Mouse (Mus musculus): ENCODE results near the gene Nyx. TPM values are rescaled to one million over a fixed set of nuclear protein-coding genes. Genes with fewer than 3 reads are reported as not detected.

Gene Nyx
- polyA plus RNA-seq, 1 experiment from 2014 or later = 0.06 TPM

DNA sequence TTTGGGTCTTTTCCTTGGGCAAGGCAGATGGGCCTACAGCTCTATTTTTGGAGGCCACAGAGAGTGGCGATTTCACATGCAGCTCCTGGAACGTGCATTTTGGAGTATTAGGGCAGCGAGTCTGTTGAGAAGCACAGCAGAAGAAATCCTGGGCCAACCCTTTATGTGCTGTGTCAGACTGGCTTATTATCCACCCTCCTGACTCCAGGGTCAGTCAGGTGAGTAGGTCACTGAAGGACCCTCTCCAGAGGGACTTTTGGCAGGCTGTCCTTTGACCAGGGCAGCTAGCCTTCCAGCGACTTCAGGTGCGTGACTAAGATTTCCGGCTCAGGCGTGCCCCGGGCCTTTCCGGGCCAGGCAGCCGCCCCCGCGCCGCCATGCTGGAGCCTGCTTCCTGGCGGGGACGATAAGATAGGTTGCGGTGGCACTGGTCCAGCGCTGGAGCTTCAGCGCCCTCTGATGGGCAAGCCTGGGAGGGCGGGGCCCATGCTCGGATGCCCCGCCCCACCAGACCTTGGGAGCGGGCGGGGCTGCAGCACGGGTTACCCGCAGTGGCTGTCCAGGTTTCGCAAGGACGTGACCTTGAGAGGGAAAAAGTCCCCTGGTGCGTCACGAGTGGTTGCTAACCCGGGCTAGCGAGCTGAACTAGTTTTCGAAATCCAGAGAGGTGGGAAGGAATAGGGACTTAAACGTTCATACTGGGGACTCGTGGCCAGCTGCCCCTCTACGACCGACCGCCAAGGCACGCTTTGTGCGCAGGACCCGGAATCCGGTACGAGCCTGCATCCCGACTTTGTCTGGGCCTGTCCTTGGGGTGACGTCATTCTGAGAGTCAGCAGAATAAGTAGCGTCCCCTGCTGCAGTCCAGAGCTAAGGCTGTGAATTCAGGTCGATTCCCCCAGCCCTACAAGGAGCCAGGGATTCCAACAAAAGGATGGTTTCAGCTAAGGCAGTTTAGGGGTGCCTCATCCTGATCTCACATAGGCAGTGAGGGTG lies 4.3 kb upstream of the Nyx start:
- Histone ChIP-seq H3K36me3 (ENCODE audit: insufficient read depth, low read length) (no peaks in the 10 kb centered on the region), H3K4me2 (replicated peaks; ENCODE audit: low read depth, low read length) (peak overlapping the region; percentile 36), H3K9me3 (ENCODE audit: low read length) (no peaks in the 10 kb centered on the region), H3K27ac (ENCODE audit: low read length) (peak overlapping the region; percentile 81), H3K9ac (replicated peaks; ENCODE audit: low read depth) (no peak overlapping the region), H3K4me3 (ENCODE audit: low read depth, low read length) (peak overlapping the region; percentile 27), H3K27me3 (replicated peaks; ENCODE audit: insufficient read depth, low read length) (no peaks in the 10 kb centered on the region), H3K4me1 (ENCODE audit: insufficient read depth, low read depth, low read length) (no peaks in the 10 kb centered on the region)
- TF ChIP-seq CTCF (IDR thresholded peaks at IDR 0.05) (peak; percentile 80), EP300 (IDR thresholded peaks at IDR 0.05) (peak; percentile 87)
- WGBS = 11% methylated on average over 36 of the region's 46 CpGs
- ATAC-seq (peak; percentile 91), DNase-seq (ENCODE audit: low spot score) (peak; percentile 92)

- DNase-seq (ENCODE audit: low spot score) = peak; percentile 89
- peak; percentile 95 for TF ChIP-seq EP300 (IDR thresholded peaks at IDR 0.05)
- no peak for TF ChIP-seq CTCF (IDR thresholded peaks at IDR 0.05)
- ATAC-seq = peak; percentile 62
- Histone ChIP-seq H3K4me1 (ENCODE audit: insufficient read depth, low read depth, low read length) (no peaks in the 10 kb centered on the region), H3K9me3 (ENCODE audit: low read length) (no peaks in the 10 kb centered on the region), H3K4me3 (ENCODE audit: low read depth, low read length) (no peak overlapping the region), H3K36me3 (ENCODE audit: insufficient read depth, low read length) (no peaks in the 10 kb centered on the region), H3K9ac (replicated peaks; ENCODE audit: low read depth) (no peak overlapping the region), H3K4me2 (replicated peaks; ENCODE audit: low read depth, low read length) (no peak overlapping the region), H3K27ac (ENCODE audit: low read length) (no peak overlapping the region), H3K27me3 (replicated peaks; ENCODE audit: insufficient read depth, low read length) (no peaks in the 10 kb centered on the region)
- WGBS = 59% methylated on average over 2 of the region's 2 CpGs
Observed at GRCm38 (mm10) chrX:13462982-13463517, 2.9 kb upstream of the Nyx start.

DNA sequence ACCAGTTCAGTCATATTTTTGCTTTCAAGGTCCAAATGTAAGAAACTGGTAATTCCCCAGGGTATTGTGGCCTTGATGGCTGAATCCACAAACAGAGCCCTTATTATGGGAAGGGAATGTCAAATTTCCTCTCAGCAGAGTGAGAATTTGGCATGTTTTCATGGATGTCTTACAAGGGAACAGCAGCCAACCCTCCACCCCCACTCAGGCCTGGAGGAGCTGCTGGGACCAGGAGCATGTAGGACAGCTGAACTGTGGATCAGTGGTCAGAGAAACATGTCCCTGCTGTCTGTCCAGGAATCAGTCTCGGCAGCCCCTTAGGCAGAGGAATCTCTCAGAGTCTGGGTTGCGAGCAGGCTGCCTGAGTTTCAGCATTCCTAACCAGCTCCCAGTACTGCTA lies 771 bp downstream of the Nyx start:
- 81% methylated on average over 2 of the region's 2 CpGs for WGBS

GRCm38 (mm10) chrX:13467121-13467571 lies 1.2 kb downstream of the Nyx start:
- DNase-seq (ENCODE audit: low spot score) (no peak), ATAC-seq (no peak)
- no peaks in the 10 kb centered on the region for H3K27me3 ChIP-seq (replicated peaks; ENCODE audit: insufficient read depth, low read length)
- H3K4me3 ChIP-seq (ENCODE audit: low read depth, low read length) = no peak overlapping the region
- H3K4me1 ChIP-seq (ENCODE audit: insufficient read depth, low read depth, low read length) = no peaks in the 10 kb centered on the region
- no peak overlapping the region for H3K9ac ChIP-seq (replicated peaks; ENCODE audit: low read depth)
- WGBS = 69% methylated on average over 6 of the region's 6 CpGs
- TF ChIP-seq CTCF (IDR thresholded peaks at IDR 0.05) = no peak
- TF ChIP-seq EP300 (IDR thresholded peaks at IDR 0.05) = no peak
- H3K9me3 ChIP-seq (ENCODE audit: low read length) = no peaks in the 10 kb centered on the region
- no peaks in the 10 kb centered on the region for H3K36me3 ChIP-seq (ENCODE audit: insufficient read depth, low read length)
- H3K27ac ChIP-seq (ENCODE audit: low read length) = no peak overlapping the region
- H3K4me2 ChIP-seq (replicated peaks; ENCODE audit: low read depth, low read length) = no peak overlapping the region

More for the DNA sequence above, 771 bp downstream of the Nyx start:
- H3K27me3 ChIP-seq (replicated peaks; ENCODE audit: insufficient read depth, low read length) = no peaks in the 10 kb centered on the region
- H3K36me3 ChIP-seq (ENCODE audit: insufficient read depth, low read length) = no peaks in the 10 kb centered on the region
- no peak overlapping the region for H3K27ac ChIP-seq (ENCODE audit: low read length)
- DNase-seq (ENCODE audit: low spot score) (no peak), ATAC-seq (no peak)
- no peak for TF ChIP-seq EP300 (IDR thresholded peaks at IDR 0.05)
- H3K9me3 ChIP-seq (ENCODE audit: low read length) = no peaks in the 10 kb centered on the region
- H3K4me2 ChIP-seq (replicated peaks; ENCODE audit: low read depth, low read length) = no peak overlapping the region
- no peaks in the 10 kb centered on the region for H3K4me1 ChIP-seq (ENCODE audit: insufficient read depth, low read depth, low read length)
- no peak overlapping the region for H3K9ac ChIP-seq (replicated peaks; ENCODE audit: low read depth)
- H3K4me3 ChIP-seq (ENCODE audit: low read depth, low read length) = no peak overlapping the region

DNA sequence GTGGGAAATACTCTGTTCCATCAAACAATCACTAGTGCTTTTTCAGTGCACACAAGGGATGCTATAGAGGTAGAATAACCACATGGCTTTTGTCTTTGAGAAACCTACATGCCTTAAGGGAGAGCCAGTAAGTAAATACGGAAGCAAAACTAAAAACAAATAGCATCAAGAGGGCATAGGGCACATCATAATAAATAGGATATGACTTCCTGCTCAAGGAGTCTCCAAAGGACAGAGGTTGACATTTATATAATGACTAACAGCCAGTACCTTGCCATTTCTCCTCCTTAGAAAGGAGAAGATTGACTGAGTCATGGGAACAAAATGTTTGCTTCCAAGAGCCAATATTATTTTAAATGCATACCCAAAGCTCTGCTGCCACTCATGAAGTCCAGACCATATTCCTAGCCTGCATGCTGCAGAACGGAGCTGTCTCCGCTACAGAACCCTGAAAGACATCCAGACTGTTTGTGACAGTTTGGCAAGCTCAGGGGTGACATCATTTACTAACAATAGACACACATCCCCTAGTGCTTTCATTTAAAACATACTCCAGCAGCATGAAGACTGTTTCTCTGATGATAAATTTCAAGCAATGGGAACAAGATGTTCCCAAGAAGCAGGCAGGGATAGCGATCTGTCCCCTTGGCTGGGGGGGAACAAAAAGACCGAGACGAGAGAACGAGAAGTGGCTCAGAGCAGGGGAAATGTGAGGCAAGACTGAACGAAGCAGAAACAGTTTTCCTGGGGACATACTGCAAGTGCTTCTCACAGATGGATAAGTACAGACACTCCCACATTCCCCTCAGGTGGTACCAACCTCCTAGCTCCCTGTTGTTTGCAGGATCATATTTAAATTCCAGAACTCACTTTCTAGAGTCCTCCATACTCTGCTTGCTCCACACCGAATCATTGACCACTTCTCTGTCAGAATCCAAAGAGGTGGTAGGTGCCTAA lies 3.5 kb downstream of the Nyx start:
- TF ChIP-seq CTCF (IDR thresholded peaks at IDR 0.05) (no peak), EP300 (IDR thresholded peaks at IDR 0.05) (peak; percentile 98)
- Histone ChIP-seq H3K4me3 (ENCODE audit: low read depth, low read length) (no peak overlapping the region), H3K9me3 (ENCODE audit: low read length) (no peaks in the 10 kb centered on the region), H3K4me1 (ENCODE audit: insufficient read depth, low read depth, low read length) (no peaks in the 10 kb centered on the region), H3K27me3 (replicated peaks; ENCODE audit: insufficient read depth, low read length) (no peaks in the 10 kb centered on the region), H3K27ac (ENCODE audit: low read length) (peak overlapping the region; percentile 79), H3K9ac (replicated peaks; ENCODE audit: low read depth) (no peak overlapping the region), H3K4me2 (replicated peaks; ENCODE audit: low read depth, low read length) (no peak overlapping the region), H3K36me3 (ENCODE audit: insufficient read depth, low read length) (no peaks in the 10 kb centered on the region)
- 29% methylated on average over 9 of the region's 9 CpGs for WGBS
- ATAC-seq (peak; percentile 92), DNase-seq (ENCODE audit: low spot score) (peak; percentile 86)
